Mouse (Mus musculus): Measurements from ENCODE around the gene Prph.
"Not testable (repeated sequence)": the region's sequence is repeated elsewhere in the genome, so short reads cannot be mapped to it uniquely, and the experiment has no call there.

Prph gene

DNA sequence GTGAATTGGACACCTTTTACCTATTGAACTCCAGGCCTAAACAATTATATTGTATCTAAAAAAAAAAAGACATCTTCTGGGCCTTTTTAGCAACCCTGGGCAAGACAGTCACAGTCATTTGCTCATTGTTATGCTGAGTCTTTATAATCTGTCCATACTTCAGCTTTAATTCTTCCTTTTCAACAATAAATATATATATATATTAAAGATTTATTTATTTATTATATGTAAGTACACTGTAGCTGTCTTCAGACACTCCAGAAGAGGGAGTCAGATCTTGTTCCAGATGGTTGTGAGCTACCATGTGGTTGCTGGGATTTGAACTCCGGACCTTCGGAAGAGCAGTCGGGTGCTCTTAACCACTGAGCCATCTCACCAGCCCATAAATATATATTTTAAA, 21.0 kb downstream of the Prph start:
- not testable (repeated sequence) for DNase-seq (ENCODE audit: low read depth)

GRCm38 (mm10) chr15:99078181-99078910, 23.4 kb downstream of the Prph start:
- DNase-seq (ENCODE audit: low read depth): no peak

DNA sequence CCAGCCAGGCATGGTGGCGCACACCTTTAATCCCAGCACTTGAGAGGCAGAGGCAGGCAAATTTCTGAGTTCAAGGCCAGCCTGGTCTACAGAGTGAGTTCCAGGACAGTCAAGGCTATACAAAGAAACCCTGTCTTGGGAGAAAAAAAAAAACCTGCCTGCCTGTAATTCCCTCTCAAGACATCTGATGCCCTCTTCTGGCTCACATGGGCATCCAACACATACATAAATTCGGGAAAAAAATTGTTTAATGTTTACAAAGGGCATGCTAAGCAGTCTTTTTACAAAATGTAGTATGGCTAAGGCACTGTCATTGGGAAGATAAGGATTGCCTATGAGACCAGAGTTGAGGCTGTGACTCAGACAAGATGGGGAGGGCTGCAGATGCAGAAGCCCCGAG, 24.8 kb downstream of the Prph start:
- DNase-seq (ENCODE audit: low read depth): no peak

- DNase-seq (ENCODE audit: low read depth): no peak
These were observed 27.3 kb downstream of the Prph start for GRCm38 (mm10) chr15:99082322-99082721.

GRCm38 (mm10) chr15:99082840-99083239, 27.9 kb downstream of the Prph start:
- no peak for DNase-seq (ENCODE audit: low read depth)

- peak; percentile 63 for DNase-seq (ENCODE audit: low read depth)
These were observed 28.3 kb downstream of the Prph start for GRCm38 (mm10) chr15:99083258-99083657.

DNA sequence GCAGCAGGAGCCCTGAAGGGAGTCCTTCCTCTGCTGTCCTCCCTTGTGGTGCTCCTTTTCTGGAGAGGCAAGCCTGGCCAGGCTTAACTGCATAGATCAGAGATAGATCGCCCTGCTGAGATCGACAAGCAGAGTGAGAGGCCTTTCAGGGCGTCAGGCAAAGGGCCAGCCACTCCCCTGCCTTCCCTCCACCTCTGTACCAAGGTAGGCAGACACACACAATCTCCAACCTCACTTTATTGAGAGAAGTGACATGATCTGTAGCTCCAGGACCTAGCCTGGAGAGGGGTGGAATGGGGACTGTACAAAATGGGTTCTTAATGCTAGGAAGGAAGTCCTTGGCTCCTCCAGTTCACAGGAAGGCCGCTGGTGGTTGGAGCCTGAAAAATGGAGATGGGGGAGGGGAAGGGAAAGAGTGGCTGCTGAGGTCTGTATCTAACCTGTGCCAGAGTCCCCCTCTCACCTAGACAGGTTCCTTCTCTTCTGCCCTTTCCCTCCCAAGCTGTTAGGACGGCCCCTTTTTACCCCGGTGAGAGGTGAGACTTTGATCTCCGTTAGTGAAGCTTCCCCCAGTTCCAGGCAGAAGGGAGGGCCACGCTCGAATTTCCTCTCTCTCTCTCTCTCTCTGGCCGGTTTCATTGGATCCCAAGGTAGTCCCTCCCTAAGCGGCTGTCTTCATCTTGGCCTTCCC, 29.0 kb downstream of the Prph start:
- DNase-seq (ENCODE audit: low read depth): no peak

- no peak for DNase-seq (ENCODE audit: low read depth)
These were observed 29.6 kb downstream of the Prph start for GRCm38 (mm10) chr15:99084618-99085017.

- DNase-seq (ENCODE audit: low read depth): no peak
These were observed 31.0 kb downstream of the Prph start for GRCm38 (mm10) chr15:99085997-99086396.

GRCm38 (mm10) chr15:99087253-99088075, 32.5 kb downstream of the Prph start, which contains the start of gene C1ql4:
Gene C1ql4, minus strand, starts transcription at chr15:99087817.
- DNase-seq (ENCODE audit: low read depth): peak; percentile 62

DNA sequence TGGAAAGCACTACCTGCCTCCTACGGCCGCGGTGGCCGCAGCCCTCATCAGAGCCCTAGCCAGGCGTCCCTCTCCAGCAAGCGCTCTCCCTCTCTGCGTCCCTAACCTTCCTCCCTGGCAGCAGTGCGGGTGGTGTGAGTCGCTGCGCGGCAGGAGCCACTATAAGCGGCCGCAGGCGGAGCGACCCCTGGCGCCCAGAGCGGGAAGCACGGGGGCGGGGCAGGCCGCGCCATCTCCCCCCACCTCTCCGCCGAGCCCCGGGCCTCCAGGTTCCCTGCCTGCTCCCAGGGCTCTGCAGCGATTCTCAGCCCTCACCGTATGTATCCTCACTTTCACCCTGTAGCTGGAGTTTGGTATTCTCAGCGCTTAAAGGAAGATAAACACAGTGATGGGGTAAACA, 33.3 kb downstream of the Prph start:
- DNase-seq (ENCODE audit: low read depth): peak; percentile 91

DNA sequence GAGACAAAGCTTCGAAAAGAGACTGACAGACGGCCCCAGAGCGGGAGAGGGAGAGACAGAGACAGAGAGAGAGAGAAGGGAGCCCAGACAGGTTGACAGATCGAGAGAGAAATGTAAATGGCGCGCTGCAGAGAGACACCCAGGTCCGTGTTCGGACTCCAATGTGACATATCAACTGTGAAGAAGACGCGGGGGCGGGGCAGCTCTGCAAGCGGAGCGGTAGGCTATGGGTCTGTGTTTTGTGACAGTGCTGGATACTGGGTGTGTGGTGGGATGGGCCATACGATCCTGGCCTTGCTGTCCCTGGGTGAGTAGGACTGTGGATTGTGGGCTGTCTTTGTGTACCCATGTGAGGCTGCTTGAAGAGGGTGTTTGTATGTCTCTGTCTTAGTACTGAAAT, 34.1 kb downstream of the Prph start:
- no peak for DNase-seq (ENCODE audit: low read depth)

DNA sequence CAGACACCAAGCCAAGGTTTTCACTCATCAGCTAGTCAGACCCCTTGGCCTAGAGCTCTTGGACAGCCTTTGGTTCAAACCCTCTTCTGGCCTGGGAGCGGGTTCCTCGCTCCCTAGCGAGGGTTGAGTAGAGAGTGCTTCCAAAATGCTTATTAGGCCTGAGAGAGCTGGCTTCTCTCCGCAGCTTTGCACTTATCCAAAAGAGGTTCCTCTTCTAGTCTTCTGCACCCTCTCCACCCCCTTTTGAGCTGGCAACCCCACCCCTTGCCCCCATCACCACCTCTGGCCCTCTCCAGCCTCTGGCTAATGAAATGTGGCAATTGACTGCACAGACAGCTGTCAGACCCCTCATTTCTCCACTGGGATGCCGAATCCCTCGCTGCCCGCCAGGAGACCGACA, 37.9 kb downstream of the Prph start, which contains the start of gene Dnajc22:
Dnajc22 (plus strand) TSS at position 301 of the 400 bp plus-strand sequence.
- no peak for DNase-seq (ENCODE audit: low read depth)

GRCm38 (mm10) chr15:99093291-99094258, 38.6 kb downstream of the Prph start:
- DNase-seq (ENCODE audit: low read depth): peak; percentile 58

DNA sequence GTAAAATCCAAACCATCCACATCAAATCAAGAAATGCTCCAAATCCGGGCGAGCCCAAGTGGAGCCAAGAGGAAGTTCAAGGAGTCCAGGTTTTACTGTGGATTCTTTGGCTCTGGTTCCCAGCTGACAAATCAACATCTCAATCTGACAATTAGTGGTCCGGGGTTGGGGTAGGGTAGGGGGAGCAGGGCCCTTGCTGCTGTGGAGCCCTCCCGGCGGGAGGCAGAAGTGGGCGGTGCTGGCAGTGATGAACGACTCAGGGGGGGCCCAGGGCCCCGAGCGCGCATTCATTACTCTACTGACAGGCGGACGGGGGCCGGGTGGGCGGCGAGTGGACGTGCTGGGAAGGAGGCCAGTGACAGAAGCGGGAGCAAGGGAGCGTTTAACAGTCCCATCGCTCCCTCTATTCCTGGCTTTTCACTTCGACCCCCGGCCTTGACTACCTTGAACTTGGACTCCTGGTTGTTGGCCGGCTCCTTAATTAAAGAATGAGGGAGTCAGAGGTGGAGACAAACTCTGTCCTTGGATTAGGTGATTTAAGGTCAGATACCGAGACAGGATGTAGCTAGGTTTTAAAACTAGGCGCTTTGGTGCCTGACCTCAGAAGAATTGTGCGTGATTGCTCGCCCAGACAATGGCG, 39.8 kb downstream of the Prph start:
- DNase-seq (ENCODE audit: low read depth): no peak

DNA sequence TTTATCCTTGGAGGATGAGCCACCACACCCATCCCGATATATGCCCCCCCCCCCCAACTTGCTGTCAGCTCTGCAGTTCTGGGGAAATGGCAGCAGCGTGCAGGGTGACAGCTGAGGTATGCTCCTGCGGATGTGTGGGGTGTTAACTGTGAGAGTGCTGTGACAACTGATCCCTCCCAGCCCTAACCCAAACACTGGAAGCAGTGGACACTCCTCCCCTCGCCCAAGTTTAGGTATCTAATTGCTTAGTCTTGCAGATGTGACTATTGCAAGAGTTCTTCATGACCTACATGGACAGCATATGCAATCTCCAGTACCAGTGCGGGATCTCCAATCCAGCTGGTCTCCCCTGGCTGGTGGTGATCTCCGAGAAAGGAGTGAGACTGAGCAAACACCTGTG, 40.4 kb downstream of the Prph start:
- DNase-seq (ENCODE audit: low read depth): peak; percentile 27

- no peak for DNase-seq (ENCODE audit: low read depth)
These were observed 41.3 kb downstream of the Prph start for GRCm38 (mm10) chr15:99096061-99096793.

DNA sequence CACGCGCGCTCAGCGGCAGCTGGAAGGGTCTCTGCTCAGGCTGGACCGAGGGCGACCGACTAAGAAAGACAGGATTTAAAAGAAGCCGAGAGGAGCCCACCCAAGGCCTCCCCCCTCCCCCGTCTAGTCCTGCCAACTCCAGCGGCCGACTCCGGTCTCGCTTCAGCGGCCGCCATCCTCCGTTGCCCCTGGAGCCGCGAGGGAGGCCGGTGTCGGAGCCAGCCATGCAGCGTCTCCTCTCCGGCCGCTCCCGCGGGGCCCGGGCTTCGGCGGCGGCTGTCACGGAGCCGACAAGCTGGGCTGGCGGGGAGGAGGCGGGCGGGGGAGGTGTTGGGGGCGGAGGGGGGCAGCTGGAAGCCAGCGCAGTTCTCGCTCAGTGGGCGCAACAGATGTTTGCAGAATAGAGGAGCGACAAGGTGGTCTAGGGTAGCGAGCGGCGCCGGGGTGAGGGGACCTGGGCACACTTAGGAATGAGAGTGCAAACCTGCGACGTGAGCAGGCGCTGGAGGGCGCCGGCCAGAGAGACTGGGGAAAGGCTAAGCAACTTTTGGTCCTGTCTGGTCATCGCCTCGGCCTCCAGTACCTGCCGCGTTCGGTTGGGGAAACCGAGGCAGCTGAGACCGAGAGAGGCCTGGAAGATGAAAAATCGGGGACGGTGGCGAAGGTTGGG, 42.0 kb downstream of the Prph start:
- peak; percentile 32 for DNase-seq (ENCODE audit: low read depth)

GRCm38 (mm10) chr15:99097840-99098492, 43.0 kb downstream of the Prph start:
- no peak for DNase-seq (ENCODE audit: low read depth)

Measured in naive thymus-derived CD4-positive, alpha-beta T cell, adult 2 months (primary cell).